Mouse (Mus musculus): ENCODE data around the gene Stip1.
"Not testable (repeated sequence)": the region's sequence is repeated elsewhere in the genome, so short reads cannot be mapped to it uniquely, and the experiment has no call there.

Stip1 gene

DNA sequence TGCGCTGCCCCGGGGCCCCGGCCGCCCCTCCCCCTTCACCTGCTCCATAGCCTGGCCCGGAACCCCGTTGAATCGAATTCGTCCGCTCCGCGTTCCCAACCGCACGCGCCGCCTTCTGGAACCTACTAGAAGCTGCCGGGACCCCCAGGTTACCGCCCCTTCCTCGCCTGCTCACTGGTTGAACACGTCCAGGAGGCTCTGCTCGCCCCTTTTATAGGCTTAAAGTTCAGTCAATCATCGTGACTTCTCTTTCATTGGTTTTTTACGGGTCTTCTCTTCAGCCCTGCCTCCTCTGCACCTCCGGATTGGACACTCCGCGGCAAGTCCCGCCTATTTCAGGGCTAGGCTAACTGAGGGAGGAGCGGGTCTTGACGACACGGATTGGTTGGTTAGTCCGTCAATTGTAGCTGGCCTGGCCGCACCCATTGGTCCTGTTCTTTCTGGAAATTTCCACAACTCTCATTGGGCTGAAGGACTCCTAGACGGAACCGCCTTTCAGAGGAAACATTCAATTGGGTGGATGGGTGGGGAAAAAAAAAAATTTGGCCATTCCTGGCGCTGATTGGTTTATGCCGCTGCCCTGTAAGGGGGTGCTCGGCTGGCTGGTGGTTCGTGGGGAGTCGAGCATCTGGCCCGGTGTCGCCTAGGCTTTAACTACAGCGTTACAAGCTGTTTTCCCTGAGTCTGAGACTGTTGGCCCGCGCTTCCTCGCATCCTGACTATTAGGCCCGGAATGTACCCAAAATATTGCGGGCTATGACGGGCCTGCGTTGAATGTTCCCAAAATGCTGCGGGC lies at the start of gene Stip1:
Gene Stip1, minus strand, starts transcription at position 127 of the 796 bp plus-strand sequence.
- DNase-seq (ENCODE audit: low read depth, low spot score), result peak; percentile 100

DNA sequence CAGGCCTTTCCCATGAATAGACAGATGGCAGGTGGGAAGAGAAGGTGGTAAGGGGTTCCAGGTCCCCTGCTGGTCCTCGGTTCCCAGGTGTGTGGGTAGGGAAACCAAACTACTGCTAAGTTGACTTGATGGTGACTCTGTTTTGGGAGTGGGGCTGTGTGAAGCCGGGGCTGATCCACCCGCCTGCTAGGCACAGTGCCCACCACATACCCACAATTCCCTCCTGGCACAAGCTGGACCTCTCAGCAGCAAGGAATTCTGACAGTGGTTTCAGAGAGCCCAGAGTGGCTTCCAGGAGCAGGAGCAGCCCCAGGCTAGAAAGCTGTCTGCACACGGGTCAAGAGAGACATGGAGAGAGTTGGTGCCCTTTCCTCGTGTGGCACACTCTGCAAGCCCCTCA lies 49.3 kb upstream of the Stip1 start:
- no peak for DNase-seq (ENCODE audit: low read depth, low spot score)

DNA sequence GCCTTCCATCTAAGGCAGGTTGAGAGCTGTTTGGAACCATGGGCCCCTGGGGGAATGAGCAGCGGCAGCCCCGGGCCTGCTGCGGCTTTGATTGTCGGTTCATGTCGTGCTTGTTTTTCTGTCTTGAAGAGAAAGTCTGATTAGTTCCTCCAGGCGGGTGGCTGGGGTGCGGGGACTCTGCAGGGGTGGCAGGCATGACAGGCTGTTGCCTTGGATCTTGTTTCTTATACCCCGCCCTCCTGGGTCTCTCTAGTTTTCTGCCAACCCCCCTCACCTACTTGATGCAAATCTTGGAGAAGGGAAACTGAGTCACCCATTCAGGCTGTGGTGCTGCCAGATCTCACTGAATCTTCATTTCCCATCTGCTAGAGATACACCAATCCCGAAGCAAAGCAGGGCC lies 48.8 kb upstream of the Stip1 start:
- no peak for DNase-seq (ENCODE audit: low read depth, low spot score)

DNA sequence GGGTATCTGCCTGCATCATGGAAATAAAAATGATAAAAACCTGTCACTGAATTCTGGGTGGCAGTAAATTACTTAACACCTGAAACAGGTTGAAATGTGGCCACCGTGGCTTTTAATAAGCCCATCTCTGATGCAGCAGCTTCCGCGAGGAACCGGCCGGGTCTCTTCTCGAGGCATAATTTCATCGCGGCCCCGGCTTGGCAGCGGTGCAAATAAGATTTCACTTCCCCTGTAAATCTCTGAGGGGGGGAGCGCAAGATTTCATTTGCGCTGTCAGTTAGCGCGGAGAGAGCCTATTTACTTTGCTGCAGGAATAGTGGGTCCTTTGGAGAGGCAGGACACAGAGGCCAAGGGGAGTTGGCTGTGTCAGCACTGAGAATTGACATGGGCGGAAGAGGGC lies 45.0 kb upstream of the Stip1 start:
- no peak for DNase-seq (ENCODE audit: low read depth, low spot score)

DNA sequence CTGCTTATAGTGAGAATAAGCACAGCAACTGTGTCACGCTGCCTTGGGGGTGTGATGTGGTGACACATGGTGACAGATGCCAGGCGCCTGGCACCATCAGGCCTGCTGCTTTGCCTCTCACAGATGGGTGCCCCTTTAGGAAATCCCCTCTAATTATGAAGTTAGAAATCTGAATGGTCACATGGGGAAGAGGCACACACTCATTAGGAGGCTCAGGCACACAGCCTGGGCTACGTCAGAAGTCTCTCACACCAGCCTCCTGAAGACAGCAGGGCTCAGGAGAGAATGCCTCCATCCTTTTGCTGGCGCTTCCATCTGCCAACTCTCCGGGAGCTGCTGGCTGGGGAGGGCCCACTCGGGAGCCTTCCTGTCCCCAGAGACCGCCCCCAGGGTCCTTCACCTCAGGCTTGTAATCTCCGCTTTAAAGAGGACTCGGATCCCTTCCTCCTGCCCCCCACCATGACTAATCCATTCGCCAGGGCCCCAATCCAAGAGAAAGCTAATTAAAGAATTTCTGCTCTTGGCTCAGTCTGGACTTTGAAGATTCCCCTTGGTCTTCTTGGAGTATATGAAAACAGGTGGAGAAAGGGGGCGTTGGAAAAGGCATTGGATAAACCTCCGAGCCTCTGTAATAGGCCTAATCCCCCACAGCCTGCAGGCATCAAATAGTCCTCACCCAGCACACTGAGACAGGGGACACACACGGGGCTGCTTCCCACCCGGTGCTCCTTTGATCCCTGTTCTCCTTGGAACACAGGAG lies 43.4 kb upstream of the Stip1 start:
- DNase-seq (ENCODE audit: low read depth, low spot score), result no peak

DNA sequence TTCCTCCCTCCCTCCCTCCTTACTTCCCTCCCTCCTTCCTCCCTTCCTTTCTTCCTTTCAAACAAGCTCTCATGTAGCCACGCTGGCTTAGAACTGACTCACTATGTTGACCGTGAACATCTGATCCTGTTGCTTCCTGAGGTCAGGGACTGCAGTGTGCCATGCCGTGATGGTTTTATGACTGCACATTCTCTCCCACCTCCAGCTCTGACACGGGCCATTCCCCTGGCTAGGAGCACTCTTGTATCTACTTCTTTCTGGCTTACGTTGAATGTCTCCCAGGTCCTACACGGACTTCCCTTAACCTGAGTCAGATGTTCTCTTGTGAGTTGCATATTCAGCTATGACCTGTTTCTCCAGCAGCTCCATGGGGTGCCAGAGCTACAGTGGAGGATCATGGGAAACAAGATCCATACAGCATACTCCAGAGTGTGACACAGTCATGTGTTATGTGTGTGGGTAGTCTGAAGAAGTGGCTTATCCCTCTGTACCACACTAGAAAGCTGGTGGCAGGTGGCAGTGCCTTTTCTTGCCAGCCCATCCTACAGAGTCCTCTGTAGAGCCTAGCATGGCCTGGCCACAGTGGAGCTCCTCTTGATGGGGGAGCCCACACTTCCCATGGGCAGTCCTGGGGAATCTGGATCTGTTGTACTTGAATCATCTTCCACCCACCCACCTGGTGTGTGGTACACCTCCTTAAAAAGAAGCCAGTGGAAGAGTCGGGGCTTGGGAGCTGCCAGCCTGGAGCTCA lies 41.9 kb upstream of the Stip1 start:
- DNase-seq (ENCODE audit: low read depth, low spot score), result no peak

DNA sequence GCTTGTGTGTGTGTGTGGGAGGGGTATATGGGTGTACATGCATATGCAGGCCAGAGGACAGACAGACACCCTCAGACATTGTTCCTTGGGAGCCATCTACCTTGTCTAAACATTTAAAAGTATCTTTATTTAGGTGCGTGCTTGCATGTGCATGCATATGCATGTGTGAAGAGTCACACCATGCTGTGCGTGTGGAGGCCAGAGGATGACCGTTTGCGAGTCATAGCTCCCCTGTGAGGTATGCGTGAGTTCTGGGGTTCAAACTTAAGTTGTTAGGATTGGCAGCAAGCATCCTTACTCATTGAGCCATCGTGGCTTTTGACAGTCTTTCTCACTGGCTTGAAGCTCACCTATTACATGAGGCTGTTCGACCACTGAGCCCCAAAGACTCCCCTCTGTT lies 38.5 kb upstream of the Stip1 start:
- DNase-seq (ENCODE audit: low read depth, low spot score), result no peak

DNA sequence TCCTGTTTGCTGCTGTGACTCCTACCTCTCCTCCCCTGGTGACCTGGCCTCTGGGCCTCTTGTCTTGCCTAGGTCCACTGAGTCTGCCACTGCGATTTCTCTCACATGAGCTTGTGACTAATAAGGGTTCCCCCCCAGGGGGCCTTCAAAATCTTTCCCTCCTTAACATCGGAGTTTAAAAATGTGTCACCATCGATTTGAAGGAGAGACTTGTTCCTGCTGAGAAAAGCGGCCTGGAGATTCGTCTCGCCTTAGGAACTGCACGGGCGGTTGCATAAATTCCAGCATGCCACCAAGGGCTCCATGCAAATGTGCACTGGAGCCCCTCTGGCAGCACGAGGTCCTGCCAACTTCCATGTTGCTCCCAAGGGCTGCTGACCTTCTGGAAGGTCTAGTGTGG lies 37.9 kb upstream of the Stip1 start:
- no peak for DNase-seq (ENCODE audit: low read depth, low spot score)

DNA sequence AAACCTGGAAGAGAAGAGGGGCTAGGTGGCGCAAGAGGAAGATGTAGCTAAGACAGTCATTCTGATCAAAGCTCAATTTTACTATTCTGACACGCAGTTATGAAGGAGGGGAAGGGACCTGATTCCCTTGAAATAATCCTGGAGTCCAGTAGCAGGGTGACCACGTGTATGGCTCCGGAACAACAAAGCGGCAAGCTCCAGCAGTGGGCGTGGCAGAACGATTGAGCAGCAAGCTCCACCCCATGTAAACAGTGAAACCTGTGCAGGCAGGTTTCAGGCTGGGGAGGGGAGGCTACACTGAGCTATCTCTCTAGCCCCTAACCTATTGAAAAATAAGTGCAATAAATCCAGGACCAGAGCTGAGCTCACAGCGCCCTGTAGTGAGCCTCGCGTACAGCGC lies 35.6 kb upstream of the Stip1 start:
- not testable (repeated sequence) for DNase-seq (ENCODE audit: low read depth, low spot score)

DNA sequence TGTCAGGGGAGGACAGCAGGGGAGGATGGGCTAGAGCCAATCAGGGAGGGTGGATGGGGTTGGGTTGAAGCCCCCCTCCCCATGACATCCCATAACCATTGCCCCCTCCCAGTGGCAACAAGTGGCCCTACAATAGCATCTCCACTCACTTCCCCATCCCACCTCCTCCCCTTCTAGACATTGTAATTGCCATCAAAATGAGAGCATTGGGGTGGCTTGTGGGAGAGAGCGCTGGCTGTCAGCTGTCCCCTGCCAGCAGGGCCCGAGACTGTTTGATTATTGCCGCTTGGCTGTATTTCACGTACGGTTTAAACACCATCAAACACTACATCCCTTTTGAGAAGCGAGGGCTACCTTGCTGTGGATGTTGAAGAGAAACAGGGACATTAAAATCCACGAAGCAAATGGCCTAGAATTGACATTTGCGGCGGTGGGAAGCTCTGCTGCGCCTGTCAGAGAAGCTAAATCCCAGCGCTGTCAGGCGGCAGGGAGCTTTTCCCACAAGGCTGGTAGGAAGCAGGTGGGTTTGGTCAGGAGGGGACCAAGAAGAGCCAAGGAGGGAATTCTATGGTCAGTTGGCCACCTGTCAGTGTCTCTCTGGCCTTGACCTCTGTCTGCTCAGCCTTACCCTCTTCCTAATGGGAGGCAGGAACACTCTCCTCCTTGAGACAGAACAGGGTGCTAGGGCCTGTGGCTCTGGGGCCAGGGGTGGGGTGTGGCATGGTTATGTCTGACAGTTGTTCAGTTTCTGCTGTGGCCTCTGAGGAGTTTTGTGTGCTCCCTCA lies 34.4 kb upstream of the Stip1 start:
- DNase-seq (ENCODE audit: low read depth, low spot score), result no peak

DNA sequence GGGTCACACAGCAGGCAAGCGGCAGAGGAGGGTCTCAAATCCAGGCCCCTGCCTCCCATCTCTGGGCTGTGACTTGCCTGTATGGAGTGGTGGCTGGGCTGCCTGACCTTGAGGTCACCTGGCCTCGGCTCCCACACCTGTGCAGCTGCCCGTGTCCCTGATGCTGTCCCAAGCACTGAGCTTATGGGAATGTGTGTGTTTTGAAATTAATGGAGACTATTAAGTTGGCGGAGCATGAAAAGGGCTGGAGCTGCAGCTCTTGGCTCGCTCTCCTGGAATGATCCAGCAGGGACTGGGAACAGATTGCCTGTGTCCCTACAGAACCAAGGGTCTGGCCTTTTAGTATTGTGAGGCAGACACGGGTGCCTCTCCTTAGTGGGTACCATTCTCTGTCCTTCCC lies 32.5 kb upstream of the Stip1 start:
- no peak for DNase-seq (ENCODE audit: low read depth, low spot score)

DNA sequence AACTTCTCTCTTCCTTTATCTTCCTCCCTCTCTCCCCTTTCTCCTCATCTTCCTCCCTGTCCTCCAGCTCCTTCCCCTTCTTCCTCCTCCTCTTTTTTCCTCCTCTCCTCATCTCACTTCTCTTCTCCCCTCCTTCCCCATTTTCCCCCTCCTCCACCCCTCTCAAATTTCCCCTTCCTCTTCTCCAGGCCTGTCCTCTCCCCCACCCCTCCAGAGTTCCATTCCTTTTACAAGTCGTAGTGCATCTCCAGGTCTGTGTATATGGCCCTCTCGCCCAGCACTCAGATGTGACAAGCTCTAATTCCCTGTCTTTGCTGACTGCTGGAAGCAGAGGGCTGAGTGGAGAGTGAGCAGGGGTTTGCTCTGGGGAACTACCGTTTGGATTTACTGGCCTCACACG lies 31.0 kb upstream of the Stip1 start:
- no peak for DNase-seq (ENCODE audit: low read depth, low spot score)

DNA sequence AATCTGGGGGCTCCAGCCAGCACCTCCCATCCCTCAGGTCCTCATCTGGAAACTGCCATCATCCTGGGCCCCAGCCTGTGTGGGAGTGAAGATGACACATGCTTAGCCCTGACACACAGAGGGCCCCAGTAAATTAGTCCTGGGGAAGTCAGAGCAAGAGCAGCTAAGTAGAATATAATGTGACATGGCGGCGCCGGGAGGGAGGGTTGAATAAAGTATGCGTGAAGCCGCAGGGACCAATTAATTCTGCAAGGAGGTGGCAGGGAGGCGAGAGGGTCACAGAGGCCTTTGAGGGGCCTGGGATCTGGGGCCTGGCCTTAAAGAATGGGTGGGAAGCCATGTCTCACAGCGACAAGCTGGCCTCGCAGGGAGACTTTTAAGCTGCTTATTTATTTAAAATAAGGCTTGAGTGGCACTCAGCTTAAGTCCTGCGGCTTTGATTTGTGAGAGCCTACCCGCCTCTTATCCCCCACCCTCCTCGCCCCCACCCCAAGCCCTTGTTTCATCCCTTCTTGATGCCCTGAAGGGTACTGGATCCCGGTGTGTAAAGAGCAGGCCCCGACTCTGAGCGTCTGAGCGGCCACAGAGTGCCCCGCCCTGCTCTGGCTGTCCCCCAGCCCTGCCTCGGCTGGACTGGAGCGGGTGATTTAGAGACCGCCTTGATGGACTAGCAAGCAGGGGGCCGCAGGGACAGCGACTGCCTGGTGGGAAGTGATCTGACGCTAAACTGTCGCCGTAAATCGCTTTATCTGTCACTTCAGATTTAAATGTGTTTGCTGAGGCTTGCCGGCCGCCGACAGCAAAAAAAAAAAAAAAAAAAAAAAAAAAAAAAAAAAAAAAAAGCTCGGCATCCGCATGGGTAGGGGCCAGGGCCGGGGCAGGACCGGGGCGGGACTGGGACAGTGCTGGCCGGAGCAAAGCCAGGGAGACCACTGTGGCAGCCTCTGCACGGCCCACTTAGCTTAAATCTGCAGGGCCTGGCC lies 30.3 kb upstream of the Stip1 start:
- DNase-seq (ENCODE audit: low read depth, low spot score), result no peak

DNA sequence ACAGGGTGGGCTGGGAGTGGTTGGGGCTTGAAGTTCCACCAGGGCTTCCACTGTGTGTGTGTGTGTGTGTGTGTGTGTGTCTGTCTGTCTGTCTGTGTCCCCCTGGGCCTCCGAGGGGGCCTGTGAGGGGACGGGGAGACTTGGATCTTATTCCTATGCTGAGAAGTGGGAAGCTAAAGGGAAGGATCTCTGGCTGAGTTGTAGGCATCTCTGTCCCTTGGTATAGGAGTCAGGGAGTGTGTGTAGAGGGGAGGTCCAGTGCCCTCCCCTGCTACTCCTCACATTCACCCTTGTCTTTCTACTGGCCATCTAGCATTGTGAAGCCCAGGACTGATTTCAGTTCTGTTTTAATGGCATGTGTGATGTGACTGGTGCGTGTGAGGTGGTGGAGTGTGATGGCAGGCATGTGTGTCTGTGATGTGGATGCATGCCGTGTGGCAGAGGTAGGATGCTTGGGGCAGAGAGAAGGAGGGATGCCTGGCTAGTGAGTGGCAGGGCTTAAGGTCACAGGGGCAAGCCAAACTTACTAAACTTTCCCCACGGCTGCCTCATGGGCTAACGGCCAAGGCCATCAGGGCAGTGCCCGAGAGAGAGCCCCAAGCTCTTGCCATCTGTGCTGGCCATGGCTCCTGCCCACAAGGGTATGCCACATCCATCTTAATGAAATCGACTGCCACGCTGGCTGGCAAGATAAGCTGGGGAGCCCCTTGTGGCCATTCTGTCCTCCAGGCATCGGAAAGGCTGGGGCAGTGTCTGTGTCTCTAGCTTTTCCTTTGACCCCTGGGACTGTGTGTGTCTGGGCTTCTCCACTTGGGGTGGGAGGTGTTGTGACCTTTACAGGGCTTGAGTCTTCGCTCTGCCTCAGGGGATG lies 29.1 kb upstream of the Stip1 start:
- no peak for DNase-seq (ENCODE audit: low read depth, low spot score)

DNA sequence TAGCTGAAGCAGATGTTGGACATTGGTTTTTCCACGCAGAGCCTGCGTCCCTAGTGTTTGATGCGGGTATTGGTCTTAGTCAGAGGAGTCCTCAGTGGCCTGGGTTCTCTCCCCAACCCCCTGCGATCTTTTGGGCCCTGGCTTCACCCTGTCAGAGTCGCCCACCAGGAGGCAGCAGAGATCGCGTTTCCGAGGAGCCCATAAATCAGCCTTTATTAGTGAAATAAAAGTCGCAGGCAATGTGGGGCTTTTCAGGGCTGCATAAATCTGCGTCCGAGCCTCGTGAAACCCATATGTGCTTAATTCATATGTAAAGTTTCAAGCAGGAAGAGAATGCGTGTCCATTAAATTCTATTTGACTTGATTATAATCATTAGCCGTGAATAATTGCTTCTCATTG lies 28.4 kb upstream of the Stip1 start:
- DNase-seq (ENCODE audit: low read depth, low spot score), result no peak

DNA sequence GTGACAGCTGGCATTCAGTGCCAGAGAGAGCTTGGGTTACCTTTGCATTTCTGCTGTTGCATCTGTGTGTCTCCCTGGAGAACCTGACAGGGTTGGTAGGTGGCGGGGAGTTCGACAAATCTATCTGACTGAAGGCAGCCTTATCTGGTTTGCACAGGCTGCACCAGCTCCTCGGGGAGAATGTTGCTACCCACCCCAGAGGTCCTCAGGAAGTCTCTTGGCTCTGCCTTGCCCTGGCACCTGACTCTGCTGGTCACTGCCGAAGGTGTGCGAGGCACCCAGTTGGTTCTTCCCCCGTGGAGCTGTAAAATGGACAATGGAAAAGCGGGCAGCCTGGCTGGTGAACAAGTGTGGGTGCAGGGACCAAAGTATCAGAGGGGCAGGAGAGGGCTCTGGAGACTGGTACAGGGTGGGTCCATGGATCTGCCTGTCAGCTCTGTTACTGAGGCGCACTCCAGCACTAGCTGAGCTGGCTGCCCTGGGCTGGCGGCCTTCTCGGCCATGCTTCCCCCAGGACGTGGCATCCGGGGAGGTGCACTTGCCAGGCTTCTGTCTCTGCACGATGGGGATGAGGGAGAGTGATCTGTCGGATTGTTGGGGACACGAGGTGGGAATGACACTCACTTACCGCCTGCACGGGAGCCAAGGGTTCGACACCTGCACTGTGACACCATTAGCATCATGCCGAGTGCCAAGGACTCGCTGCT lies 27.7 kb upstream of the Stip1 start:
- no peak for DNase-seq (ENCODE audit: low read depth, low spot score)

DNA sequence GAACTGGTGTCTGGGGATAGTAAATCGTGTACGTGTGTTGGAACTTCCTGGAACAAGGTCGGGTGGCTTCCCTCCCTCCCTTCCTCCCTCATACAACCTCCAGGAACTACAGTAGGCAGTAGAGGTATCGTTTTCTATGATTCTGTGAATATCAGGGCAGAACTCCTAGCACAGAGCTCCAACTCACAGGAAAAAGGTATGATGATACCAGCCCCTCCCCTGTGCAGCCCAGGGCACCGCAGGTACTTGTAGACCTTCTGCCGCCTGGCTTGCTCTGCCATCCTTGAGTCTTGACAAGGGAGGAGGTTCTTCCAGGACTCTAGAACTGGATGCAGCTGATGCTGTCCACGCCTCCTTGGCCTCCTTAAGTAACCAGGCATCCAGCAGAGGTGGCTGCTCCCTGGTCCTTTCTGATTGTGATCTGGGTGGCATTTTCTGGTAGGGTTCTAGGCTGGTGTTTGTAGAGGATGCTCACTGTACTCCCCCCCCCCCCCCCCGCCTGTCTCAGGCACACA lies 27.1 kb upstream of the Stip1 start:
- DNase-seq (ENCODE audit: low read depth, low spot score), result no peak

DNA sequence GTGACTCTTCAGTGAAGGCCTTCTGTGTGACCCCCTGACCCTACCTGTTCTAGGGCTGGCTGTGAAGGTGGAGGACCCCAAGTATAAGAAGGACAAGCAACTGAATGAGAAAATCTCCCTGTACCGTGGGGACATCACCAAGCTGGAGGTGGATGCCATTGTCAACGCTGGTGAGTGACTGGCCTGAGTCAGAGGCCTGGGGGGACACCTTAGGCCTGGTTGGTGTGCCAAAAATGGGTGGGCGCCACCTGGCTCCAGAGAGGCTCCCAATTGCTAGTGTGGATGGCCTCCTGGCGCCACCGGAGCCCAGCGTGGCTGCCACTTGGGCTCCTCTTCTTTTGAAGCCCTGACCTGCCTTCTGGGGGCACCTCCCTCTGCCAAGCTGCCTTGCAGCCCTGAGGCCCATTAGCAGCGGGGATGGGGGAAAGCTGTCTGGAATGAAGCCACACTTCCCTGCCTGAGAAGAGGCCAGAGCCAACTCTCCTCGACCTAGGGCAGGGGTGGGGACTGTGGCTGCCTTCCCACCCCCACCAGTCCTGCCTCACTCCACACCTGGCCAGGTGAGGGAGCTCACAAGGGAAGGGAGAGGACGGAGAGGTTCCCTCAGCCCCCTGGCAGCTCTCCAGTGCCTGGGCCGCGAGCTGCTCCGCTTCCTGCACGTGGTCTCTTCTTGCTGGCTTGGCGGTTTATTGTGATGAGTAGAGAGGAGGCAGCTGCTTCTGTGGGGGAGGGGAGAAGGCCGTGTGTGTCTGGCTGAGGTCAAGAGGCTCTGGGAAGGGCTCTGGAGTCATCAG lies 26.5 kb upstream of the Stip1 start:
- DNase-seq (ENCODE audit: low read depth, low spot score), result no peak

Measured in skeletal muscle tissue, adult 2 months (tissue).